Mouse (Mus musculus) liver, adult 2 months (tissue): ENCODE data around the gene Akt3.

ENCODE experiments used
- CTCF ChIP-seq: fragments of 200-500 bp; IDR thresholded peaks from 2 replicates; pipeline ENCODE4 v1.5.1; 2011; ENCODE audit warnings: low read depth, low read length, control low read depth
- POLR2A ChIP-seq: fragments of 200-500 bp; IDR thresholded peaks from 2 replicates; pipeline ENCODE4 v1.6.1; 2011; ENCODE audit warnings: low read length, control low read depth; ENCODE audit not compliant: insufficient read depth; ENCODE audit errors: extremely low read depth

DNA sequence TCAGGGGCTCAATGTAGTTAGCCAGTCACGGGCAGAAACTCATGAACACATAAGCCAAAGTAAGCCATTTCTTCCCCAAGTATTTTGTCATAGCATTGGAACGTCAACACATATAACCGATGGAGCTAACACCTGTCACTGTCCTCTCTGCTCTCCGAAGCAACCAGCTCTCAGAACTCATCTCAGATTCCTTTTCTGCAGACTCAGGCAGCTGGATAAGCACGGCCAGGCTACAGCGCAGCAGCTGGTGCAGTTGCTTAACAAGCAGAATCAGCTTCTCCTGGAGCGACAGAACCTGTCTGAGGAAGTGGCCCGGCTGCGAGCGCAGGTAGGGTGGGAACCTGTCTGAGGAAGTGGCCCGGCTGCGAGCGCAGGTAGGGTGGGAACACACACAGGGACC lies 246.3 kb downstream of the Akt3 start:
- TF ChIP-seq CTCF: no peak
- no peak for TF ChIP-seq POLR2A
